Mouse (Mus musculus): Measurements from ENCODE around the gene Sun2.

Gene Sun2

DNA sequence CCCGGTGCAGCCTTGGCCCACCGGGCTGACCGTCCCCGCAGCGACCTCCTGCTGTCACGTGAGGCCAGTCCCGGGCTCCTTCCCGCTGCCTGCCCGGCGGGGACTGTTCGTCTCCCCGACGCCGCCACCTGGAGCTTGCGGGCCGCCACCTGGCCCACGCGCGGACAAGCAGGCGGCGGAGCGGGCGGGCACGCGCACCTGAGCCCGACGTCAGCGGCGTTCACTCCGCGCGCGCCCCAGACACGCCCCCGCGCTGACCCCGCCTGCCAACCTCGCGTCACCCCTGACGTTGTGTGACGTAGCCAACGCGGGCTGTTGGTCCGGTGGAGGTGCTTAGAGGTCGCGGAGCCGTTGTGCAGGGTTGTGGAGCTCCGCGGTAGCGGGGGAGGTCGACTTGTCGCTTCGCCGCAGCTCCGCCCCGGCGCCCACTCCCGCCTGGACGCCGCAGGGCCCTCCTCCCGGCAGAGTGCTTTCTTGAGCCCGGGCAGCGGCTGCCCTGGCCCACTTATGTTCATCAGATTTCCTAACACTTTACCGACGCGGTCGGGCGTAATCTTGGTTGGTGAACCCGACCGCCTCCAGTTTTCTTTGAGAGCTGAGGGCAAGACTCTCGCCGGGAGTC, 54.6 kb downstream of the Sun2 start, which contains the start of gene Josd1:
Josd1 (minus strand) TSS at position 274 of the 622 bp plus-strand sequence.
- TF ChIP-seq GATA4 (IDR thresholded peaks at IDR 0.05; ENCODE audit: insufficient replicate concordance, low read length) = no peak; the same call in 1 of the 2 replicates

DNA sequence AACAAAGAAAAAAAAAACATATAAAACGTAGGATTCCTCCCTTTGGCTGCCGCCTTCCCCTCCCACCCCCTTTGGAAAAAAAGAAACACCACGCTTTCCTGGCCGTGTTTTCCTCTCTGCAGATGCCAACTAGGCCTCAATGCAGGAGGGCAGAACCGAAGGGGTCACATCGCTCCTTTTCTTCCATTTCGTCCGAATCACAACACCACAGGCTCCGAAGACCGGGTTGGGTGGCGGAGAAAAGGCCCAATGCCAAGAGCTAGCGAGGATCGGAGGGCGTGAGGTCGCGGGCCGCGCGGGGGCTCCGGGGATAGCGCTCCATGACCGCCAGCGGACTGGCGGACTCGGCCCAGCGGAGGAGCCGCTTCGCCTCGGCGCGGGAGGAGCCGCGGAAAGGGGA, 55.2 kb downstream of the Sun2 start:
- no peak for TF ChIP-seq GATA4 (IDR thresholded peaks at IDR 0.05; ENCODE audit: insufficient replicate concordance, low read length)

DNA sequence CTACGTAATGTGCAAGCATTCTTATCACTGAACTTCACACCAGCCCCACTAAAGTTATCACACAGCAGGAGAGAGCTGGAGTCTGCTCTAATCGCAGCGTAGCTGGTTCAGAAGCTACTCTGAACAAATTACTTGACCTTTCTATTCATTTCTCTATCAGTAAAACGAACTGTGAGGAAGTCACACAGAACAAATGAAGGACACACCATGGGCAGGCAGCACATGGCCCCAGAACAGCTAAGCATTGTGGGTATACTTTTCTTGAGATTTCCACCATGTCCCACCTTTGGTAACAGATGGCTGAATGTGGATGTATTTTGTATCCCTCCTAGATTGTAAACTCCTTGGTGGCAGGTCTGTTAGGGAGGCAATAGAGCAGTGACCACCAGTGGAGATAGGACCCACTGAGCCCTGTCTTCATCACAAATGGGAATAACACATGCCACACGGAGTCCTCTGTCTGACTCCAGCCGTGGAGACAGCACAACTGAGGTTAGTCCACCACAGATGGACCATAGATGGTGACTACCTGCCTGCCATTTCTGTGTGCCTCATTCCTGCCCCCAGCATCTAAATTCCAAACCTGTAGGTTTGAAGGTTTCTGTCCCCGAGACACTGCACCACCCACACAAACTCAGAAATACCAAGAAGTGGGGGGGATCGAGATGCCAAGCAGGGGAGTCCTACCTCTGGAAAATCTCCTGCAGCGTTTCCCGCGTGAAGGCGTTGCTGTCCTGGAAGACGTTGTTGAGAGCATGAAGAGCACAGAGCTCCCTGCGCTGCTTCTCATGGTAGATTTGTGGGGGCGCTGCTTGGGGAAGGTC, 56.1 kb downstream of the Sun2 start:
- no peak for TF ChIP-seq GATA4 (IDR thresholded peaks at IDR 0.05; ENCODE audit: insufficient replicate concordance, low read length)

- no peak for TF ChIP-seq GATA4 (IDR thresholded peaks at IDR 0.05; ENCODE audit: insufficient replicate concordance, low read length)
These were observed 57.1 kb downstream of the Sun2 start for GRCm38 (mm10) chr15:79685141-79685641.

DNA sequence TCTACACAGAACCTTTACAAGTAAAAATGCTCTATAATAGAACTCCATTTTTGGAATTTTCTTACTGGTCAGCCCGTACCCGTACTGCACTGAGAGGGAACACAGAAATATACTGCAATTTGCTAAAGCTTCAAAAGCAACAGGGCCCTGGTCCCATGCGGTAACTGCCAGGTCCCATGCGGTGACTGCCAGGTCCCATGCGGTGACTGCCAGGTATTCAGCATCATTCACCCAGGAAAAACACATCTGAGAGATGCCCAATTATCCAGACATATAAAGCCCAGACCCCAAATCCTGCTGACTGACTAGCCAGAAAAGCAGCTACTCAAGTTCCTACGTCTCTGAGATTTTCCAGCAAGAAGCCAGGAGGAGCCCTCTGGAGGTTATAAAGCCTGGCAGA, 57.7 kb downstream of the Sun2 start:
- no peak for TF ChIP-seq GATA4 (IDR thresholded peaks at IDR 0.05; ENCODE audit: insufficient replicate concordance, low read length)

DNA sequence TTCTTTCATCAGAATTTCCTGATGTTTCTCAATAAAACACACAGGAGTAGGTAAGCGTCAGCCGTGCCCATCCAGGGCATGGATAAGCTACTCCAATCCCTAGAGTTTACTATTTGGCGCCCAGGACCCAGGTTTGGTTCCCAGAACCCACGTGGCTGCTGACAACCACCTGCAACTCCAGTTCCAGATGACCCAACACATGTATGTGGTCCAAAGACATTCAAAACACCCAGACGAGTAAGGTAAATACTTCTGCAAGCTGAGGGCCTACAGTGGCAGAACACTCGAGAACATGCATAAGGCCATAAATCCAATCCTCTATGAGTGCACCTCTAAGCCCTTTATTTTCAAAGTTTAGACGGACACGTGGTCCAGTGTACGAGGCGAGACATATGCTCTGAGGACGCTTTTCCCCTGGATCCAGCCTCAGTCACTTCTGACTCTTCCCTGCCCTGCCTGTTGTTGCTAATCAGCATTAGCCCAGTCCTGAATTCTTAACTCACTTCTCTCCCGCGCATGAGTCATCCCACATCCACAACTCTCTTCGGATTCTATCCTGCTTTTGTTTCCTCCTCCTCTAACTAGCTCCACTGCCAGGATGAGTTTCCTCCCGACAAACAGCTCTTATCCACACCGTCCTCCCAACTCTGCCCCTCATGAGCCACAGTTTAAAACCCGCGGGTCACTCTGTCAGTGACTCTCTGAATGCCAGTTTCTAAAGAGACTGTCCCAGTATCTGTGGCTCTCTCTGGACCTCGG, 58.5 kb downstream of the Sun2 start:
- TF ChIP-seq GATA4 (IDR thresholded peaks at IDR 0.05; ENCODE audit: insufficient replicate concordance, low read length) = no peak

GRCm38 (mm10) chr15:79683146-79683545, 59.2 kb downstream of the Sun2 start:
- no peak for TF ChIP-seq GATA4 (IDR thresholded peaks at IDR 0.05; ENCODE audit: insufficient replicate concordance, low read length)

GRCm38 (mm10) chr15:79681973-79682372, 60.4 kb downstream of the Sun2 start:
- TF ChIP-seq GATA4 (IDR thresholded peaks at IDR 0.05; ENCODE audit: insufficient replicate concordance, low read length) = no peak

GRCm38 (mm10) chr15:79677936-79678335, 64.4 kb downstream of the Sun2 start:
- TF ChIP-seq GATA4 (IDR thresholded peaks at IDR 0.05; ENCODE audit: insufficient replicate concordance, low read length) = no peak

Data from liver, adult (tissue).